Mouse (Mus musculus) heart, postnatal 14 days (tissue): ENCODE data around the gene Plxdc1. TPM values are rescaled to one million over a fixed set of nuclear protein-coding genes. Genes with fewer than 3 reads are reported as not detected.

Experiments used
- DNase-seq, 2 experiments: peaks; one replicate each; pipeline ENCODE4 v3.0.0; 2021 to 2022
- intact Hi-C: fragments of 180-260 bp; cut with DNase I; formaldehyde crosslinking; loops from one replicate; pipeline ENCODE4 v1.15.1; 2025
- long read RNA-seq, 2 experiments: library from polyadenylated mRNA; stranded (forward); transcript quantifications; one replicate each; pipeline ENCODE4 v2.0.0; 2021
- total RNA-seq, 2 experiments: library from RNA; stranded (reverse); gene quantifications; 2 replicates each; pipeline ENCODE4 v1.2.3; 2021

The Plxdc1 gene
- total RNA-seq: 1 to 10 TPM; 7.3 TPM
- long read RNA-seq, experiment 1, transcript Plxdc1-201 (14 exons, 2,881 nt): major isoform, 11 of 15 reads
- long read RNA-seq, experiment 1, partial matches to known transcripts: 1 of 15 reads
- long read RNA-seq, experiment 1, other reads (novel, unspliced or antisense): 3 of 15 reads
- long read RNA-seq, experiment 2, transcript Plxdc1-201 (14 exons, 2,881 nt): major isoform, 8 of 13 reads
- long read RNA-seq, experiment 2, partial matches to known transcripts: 3 of 13 reads
- long read RNA-seq, experiment 2, other reads (novel, unspliced or antisense): 1 of 13 reads

- peak; percentile 66 to 68 for DNase-seq
- intact Hi-C loops: loop anchor here (2.0 to 5.0 kb wide), 2 partner anchors 49 to 284 kb away; partner anchors contain the start of genes Pcgf2 and Psmb3
Measured at GRCm38 (mm10) chr11:97985727-97986677, at the start of gene Plxdc1. Plxdc1 (minus strand) TSS chr11:97986444.

- intact Hi-C loops: no loop called here
- peak; percentile 52 to 64 for DNase-seq
Measured at GRCm38 (mm10) chr11:98035977-98036377, 49.7 kb upstream of the Plxdc1 start.

GRCm38 (mm10) chr11:98034840-98035239 is 48.6 kb upstream of the Plxdc1 start:
- DNase-seq: no peak
- intact Hi-C loops: loop anchor here (5.0 kb wide), 2 partner anchors 112 to 167 kb away; partner anchors contain the start of gene Cdk12

- intact Hi-C loops: loop anchor here (5.0 kb wide), 2 partner anchors 113 to 168 kb away; partner anchors contain the start of gene Cdk12
- no peak for DNase-seq
Measured at GRCm38 (mm10) chr11:98034061-98034460, 47.8 kb upstream of the Plxdc1 start.

- intact Hi-C loops: loop anchor here (1.0 to 5.0 kb wide), 3 partner anchors 44 to 171 kb away; partner anchors contain the start of gene Cdk12
- DNase-seq: peak; percentile 79 to 89
Measured at GRCm38 (mm10) chr11:98031443-98031770, 45.2 kb upstream of the Plxdc1 start.

GRCm38 (mm10) chr11:98030701-98031442 is 44.6 kb upstream of the Plxdc1 start:
- DNase-seq: no peak
- intact Hi-C loops: loop anchor here (1.0 to 5.0 kb wide), 3 partner anchors 44 to 171 kb away; partner anchors contain the start of gene Cdk12

GRCm38 (mm10) chr11:98027785-98028184 is 41.5 kb upstream of the Plxdc1 start:
- no peak for DNase-seq
- intact Hi-C loops: no loop called here

- intact Hi-C loops: no loop called here
- DNase-seq: no peak
Measured at GRCm38 (mm10) chr11:98027297-98027688, 41.0 kb upstream of the Plxdc1 start.

- intact Hi-C loops: no loop called here
Measured at GRCm38 (mm10) chr11:98026570-98027296, 40.5 kb upstream of the Plxdc1 start, which contains the start of gene Rpl19. Rpl19 (plus strand) TSS chr11:98026710.

GRCm38 (mm10) chr11:98026248-98026569 is 40.0 kb upstream of the Plxdc1 start:
- DNase-seq: no peak
- intact Hi-C loops: no loop called here

More at GRCm38 (mm10) chr11:98026570-98027296, 40.5 kb upstream of the Plxdc1 start, which contains the start of gene Rpl19:
- peak; percentile 91 to 95 for DNase-seq

GRCm38 (mm10) chr11:98024516-98024915 is 38.3 kb upstream of the Plxdc1 start:
- intact Hi-C loops: no loop called here
- DNase-seq: no peak

- intact Hi-C loops: loop anchor here (2.0 kb wide), 1 partner anchor 34 kb away; no protein-coding TSS in a partner anchor
- DNase-seq: peak; percentile 76 to 79
Measured at GRCm38 (mm10) chr11:98022555-98023371, 36.5 kb upstream of the Plxdc1 start, which contains the start of gene Cacnb1. Cacnb1 (minus strand) TSS chr11:98023034.

- DNase-seq: no peak
- intact Hi-C loops: loop anchor here (2.0 kb wide), 1 partner anchor 33 kb away; no protein-coding TSS in a partner anchor
Measured at GRCm38 (mm10) chr11:98022253-98022554, 36.0 kb upstream of the Plxdc1 start.

GRCm38 (mm10) chr11:98021565-98022252 is 35.5 kb upstream of the Plxdc1 start:
- intact Hi-C loops: loop anchor here (2.0 kb wide), 1 partner anchor 33 kb away; no protein-coding TSS in a partner anchor
- peak; percentile 29 to 45 for DNase-seq

- no peak for DNase-seq
- intact Hi-C loops: no loop called here
Measured at GRCm38 (mm10) chr11:98021118-98021517, 34.9 kb upstream of the Plxdc1 start.

- DNase-seq: no peak
- intact Hi-C loops: no loop called here
Measured at GRCm38 (mm10) chr11:98020710-98021109, 34.5 kb upstream of the Plxdc1 start.

- intact Hi-C loops: no loop called here
- DNase-seq: no peak
Measured at GRCm38 (mm10) chr11:98019883-98020610, 33.8 kb upstream of the Plxdc1 start.
